Mouse (Mus musculus) heart, adult 9 months (tissue): ENCODE results near the gene Pet100.
"Not testable (repeated sequence)": the region's sequence is repeated elsewhere in the genome, so short reads cannot be mapped to it uniquely, and the experiment has no call there.

ENCODE experiments used
- DNase-seq, 2 experiments: peaks; one replicate each; pipeline ENCODE4 v3.0.0; 2022; ENCODE audit warnings: low spot score in 2 of 2

Gene Pet100

DNA sequence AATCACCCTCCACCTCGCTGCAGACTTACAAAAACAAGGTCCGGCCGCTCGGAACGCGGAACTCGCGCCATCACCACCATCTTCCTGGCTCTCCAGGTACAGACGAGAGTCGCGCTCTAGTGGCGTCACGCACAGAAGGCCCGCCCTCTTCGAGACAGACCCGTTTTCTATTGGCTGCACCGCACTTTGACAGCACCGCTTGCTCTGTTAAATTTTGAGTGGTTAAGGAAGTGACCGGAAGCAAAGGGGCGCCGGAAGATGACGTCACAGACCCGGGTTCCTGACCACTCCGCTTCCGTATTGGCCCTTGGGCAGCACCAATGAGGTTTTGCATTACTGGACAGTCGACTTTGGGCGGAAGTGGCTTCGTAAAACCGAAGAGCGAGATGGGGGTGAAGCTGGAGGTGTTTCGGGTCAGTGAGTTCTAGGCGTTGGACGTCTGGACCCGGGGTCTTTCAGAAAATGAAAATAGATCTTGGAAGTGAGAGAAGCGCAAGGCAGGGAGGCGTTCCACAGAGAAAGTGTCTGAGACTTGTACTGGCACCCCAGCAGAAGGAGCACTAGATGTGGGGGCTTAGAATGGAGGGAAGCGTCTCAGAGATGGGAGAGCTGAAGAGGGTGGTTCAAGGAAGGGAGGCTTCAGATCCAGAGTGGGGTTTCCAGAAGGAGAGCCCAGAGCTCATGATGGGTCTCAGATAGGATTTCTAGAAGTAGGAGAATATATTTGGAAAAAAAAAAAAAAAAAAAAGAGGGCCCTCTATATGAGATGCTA is at the start of gene Pet100, which contains the start of gene Xab2:
Gene Pet100 (plus strand): TSS at position 350 of the 772 bp plus-strand sequence.
Gene Xab2 (minus strand): TSS at position 118 of the 772 bp plus-strand sequence.
- DNase-seq, result peak; percentile 99 to 100

DNA sequence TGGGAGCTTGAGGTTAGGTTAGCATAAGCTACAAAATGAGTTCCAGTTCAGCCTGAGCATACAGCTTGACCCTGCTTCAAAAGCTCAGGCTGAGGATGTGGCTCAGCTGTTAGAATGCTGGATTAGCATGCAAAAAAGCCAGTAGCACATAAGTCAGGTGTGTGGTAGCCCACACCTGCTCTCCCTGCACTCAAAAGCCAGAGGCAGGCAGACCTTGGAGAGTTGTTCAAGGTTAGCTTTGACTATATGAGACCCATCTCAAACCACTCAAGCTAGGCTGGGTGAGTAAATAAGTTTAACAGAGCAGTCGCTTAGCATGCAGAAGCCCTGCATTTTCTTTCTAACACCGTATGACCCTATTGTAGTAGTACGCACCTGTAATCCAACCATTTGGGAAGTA is 46.8 kb upstream of the Pet100 start:
- DNase-seq, result no peak

DNA sequence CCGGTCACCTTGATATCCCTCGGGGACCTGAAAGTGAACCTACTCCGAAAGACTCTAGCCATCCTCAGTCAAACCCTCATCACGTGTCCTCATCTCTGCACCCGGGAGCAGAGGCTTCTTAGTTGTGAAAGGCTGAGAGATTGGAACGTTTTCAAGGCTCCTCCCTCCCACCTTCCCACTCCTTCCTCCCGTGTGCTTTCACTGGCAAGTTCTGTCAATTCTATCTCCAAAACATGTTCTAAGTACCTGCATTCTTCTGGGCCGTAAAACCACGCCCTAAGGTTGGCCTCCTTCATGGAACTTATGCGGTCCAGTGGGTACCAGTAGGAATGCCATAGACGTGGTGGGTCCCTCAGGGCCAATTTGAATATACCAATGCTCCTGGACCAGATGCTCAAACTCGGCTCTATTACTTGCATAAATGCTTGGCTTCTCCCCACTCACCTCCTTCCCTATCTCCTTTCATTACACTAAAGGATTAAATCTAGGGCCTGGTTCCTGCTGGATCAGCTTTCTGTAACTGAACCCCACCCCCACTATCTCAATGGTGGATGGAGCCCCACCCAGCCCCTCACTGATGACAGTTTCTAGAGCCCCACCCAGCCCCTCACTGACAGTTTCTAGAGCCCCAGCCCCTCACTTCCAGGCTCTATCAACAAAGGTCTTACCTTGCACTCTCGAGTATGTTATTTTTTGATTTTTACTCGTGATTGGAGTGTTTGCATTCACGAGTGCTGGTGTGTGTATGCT is 45.0 kb upstream of the Pet100 start:
- no peak for DNase-seq

DNA sequence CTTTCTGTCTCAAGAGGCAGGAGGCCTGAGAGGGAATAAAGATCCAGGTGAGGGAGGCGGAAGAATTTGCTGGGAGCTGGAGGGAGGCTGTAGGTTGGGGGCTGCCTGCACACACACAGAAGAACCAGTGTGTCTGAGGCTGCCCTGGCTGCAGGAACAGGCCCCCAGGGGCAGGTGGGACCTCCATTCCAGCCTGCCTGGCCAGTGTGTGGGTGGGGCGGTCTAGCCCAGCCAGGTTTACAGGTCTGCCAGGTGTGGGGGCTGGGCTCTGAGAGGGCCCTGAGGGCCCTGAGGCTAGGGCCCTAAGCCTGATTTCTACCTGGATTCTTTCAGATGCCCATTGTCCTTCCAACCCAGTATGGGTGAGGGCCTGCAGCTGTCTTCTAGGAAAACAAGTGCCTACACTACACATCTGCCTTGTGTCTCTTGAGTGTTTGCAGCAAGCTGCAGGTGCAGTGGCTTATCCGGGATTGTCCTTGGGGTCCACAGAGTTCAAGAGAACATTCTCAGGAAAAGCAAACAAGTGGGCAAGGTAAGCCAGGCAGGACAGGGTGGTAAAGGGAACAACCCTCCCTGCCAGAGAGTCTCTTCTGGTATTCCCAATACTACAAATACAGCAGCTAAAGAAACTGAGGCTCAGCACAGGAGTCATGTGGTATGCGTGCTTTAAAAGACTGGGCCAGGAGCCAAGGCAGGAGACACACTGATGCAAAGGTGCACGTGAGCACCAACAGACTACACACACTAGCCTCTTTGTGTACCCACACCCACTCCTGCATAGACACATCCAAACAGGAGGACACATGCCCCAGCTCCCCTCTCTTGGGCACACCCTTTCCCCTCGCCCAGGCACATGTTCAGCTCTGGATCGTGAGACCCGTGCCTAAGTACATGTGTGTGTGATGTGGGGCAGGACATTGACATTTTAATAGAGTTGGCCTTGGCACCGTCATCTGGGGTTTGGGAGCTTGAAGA is 41.7 kb upstream of the Pet100 start:
- DNase-seq, result no peak

DNA sequence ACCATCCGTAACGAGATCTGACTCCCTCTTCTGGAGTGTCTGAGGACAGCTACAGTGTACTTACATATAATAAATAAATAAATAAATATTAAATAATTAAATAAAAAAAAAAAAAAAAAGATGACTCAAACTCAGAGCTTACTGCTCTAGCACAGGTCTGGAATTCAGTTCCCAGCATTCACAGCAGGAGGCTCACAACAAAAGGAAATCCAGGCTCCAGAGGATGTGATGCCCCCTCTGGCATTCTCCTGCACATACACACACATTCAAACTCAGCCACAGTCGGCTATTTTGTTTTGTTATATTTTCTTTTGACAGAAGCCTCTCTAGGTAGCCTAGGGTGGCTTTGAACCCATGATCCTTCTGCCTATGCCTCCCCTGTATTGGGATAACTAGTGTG is 39.4 kb upstream of the Pet100 start:
- DNase-seq, result not testable (repeated sequence)

DNA sequence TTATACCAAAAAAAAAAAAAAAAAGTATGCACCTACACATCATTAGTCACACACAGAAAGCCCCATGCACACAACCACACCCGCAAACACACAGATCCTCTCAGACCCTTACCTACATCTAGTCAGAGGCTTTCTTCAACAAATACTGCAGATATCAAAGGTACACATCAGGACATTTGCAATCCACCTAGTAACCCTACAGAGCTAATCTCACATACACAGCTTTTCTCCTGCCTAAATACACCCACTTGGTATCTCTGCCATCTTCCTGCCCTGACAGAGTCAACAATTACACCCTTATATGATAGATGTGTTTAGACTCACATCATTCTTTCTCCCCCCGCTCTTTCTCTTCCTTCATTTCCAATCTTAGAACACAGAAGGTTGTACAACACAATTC is 34.9 kb upstream of the Pet100 start:
- DNase-seq, result no peak

DNA sequence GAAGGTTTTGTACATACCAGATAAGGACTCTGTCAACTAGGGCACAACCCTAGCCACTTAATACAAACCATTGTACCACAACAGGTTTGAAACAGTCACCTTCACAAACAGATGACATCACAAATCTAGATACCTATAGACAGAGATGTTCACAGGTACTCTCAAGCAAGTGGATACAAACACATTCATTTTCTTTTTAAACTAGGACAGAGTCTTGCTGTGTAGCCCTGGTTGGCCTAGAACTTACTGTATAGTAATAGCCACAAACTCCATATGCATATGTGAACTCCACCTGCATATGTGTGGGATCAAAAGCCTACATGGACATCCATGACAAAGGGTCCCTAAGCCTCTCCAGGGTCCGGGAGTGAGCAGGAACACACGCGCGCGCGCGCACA is 34.4 kb upstream of the Pet100 start, which contains the start of gene Camsap3:
Gene Camsap3 (plus strand): TSS at position 301 of the 398 bp plus-strand sequence.
- no peak for DNase-seq

DNA sequence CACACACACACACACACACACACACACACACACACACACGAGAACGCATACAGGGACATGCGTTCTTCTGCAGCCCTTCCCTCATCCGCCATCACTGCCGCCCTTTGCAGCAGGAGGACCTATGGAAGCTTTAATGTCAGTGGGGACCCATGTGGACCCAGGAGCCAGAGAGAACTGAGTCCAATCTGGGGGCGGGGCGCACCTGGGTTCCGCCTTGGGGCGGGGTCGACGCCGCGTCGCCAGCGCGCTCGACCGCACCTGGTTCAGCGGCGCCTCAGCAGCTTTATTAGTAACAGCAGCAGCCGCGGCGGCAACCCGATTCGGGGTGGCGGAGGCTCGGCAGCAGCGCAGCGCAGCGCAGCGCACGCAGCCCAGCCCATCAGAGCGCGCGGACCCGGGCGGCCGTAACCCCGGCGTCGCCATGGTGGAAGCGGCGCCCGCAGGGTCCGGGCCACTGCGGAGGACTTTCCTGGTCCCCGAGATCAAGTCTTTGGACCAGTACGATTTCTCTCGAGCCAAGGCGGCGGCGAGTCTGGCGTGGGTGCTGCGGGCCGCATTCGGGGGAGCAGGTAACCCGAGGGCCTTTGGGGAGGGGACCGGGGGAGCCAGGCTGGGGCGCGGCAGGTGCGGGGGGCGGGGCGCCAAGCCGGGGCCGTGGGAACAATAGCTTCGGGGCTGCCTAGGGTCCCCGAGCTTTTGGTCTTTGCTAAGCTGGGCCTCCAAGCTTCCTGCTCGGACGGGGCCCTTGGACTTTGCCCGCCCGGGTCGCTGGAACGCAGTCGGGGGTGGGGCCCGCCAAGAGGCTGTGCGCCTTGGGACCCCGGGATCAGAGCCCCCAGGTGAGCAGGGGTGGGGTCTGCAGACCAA is 33.7 kb upstream of the Pet100 start:
- no peak for DNase-seq

DNA sequence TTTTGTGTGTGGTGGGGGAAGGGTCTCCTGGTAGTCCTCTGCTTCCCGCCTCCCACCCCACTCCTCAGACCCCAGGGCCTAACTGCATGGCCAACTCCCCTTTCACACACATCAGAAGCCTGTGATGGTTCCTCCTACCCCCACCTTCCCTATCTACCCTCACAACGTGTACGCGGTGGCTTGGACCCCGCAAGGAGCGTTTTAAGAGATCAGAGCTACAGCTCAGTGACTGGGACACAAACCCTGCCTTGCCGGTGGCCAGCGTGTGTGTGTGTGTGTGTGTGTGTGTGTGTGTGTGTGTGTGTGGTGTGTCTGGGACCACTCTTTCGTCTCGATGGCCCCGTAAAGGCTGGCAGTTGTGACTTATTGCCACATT is 33.1 kb upstream of the Pet100 start:
- no peak for DNase-seq

DNA sequence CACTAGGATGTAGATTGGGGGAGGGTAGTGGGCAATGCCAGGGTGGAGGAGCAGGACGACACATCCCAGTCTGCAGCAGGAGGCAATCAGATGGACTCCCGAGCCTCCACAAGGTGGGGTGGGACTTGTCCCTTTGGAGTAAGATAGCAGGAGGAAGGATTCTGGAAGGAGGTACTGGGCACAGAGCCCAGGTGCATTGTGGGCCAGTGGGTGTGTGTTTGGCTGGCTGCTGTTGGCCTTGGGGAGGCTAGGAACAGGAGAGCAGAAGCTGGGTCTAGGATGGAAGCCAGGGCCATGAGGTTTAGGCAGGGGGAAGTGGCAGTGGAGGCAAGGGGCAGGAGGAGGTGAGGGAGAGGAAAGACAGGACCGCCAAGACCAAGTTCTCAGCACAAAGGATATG is 27.9 kb upstream of the Pet100 start:
- DNase-seq, result no peak

DNA sequence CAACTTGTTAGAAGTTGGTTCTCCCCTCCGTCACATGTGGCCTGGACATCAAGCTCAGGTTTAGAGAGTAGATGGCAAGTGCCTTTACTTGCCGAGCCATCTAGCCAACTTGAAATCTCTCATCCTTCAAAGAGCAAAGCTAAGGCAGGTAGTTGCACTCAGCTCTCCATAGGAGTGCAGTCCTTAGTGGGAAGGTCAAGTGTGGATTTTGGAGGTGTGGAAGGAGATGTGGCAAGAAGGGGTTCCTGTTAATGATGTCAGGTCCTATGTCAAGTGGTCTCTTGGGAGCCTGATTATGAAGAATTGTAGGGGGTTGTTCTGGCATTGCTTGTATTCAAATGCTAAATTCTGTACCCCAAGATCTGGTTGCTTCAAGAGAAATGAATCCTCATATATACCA is 26.9 kb upstream of the Pet100 start:
- no peak for DNase-seq

DNA sequence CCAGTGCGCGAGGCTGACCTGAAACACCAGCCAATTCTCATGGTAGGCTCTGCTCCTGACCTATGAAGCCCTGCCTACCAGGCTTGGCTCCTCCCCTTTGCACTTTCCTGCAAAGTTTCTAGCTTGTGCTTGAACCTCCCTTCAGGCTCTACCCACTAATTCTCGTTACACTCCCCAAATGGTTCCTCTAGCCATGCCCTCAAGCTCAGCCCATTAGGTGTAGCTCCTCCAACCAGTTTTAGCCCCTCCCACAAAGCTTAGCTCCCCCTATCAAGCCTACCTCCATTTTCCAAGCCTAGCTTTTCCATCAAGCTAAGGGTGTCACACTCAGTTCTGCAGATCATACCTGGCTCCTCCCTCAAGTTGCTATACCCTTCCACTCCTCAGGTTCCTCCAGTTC is 23.3 kb upstream of the Pet100 start:
- DNase-seq, result no peak

DNA sequence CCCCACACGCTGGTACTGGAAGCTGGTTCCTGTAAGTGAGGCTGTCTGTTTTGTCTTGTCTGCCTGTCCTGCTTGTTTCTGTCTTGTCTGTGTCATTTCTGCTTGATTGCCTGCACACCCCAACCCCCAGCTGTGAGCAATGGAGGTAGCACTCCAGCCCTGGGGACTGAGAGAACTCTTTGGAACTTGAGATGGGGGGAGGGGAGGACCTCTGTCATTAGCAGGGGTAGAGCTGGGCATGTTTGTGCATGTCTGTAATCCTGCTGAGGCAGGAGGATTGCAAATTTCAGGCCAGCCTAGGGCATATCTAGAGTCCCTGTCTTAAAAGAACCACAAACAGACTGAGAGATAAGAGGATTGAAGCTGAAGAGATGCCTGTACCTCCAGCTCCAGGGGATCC is 22.1 kb upstream of the Pet100 start:
- DNase-seq, result no peak

DNA sequence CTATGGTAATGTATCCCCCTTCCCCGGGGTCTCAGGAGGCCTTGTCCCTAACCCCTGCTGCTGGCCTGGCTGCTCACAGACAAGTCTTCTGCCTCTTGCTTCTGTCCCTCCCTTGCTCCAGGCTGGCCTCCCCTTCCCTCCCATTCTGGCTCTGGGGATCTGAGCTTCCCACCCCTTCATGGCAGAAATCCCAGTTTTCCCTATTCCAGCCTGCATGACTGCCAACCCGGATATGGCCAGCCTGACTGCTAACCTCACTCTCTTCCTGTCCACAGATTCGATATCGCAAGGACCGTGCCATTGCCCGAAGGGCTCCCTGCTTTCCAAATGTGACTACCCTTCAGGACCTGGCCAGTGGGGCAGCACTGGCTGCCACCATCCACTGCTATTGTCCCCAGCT is 20.9 kb upstream of the Pet100 start:
- peak; percentile 77 to 83 for DNase-seq

DNA sequence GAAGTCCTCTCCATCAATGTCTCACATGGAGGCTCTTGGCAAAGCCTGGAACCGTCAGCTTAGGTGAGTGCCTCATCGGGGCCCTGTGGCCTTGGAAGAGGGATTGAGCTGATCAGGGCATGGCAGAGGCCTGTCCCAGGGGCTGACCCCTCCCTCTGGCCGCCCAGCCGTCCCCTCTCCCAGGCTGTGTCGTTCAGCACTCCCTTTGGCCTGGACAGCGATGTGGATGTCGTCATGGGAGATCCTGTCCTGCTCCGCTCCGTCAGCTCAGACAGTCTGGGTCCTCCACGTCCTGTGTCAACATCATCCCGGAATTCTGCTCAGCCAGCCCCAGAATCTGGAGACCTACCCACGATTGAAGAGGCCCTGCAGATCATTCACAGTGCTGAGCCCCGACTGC is 17.9 kb upstream of the Pet100 start:
- DNase-seq, result no peak

DNA sequence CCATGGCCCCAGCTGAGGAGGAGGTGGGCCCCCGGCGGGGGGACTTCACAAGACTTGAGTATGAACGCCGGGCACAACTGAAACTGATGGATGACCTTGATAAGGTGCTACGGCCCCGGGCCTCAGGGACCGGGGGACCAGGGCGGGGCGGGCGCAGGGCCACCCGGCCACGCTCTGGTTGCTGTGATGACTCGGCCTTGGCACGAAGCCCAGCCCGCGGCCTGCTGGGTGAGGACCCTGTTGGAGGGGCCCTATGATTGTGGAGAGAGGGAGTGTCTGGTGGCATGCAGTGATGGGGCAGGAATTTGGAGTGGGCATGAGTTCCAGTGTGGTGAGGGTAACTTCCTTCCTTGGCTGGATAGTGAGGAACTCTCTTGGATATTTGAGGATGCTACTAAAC is 14.8 kb upstream of the Pet100 start:
- DNase-seq, result no peak

DNA sequence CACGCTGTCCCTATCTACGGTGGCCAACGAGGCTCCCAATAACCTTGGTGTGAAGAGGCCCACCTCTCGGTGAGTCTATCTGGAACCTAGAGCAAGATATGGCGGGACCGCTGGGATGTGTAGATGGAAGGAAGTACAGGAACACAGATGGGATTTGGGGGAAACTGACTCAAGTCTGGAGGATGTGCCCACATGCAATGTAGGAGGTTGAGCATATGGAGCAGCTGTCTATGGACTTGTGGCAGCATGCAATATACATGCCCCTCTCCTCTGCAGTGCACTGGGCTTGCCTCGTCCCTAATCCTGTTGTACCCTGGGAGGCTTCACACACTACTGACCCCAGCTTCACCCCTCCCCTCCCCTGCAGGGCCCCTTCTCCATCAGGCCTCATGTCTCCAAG is 13.5 kb upstream of the Pet100 start:
- DNase-seq, result no peak

DNA sequence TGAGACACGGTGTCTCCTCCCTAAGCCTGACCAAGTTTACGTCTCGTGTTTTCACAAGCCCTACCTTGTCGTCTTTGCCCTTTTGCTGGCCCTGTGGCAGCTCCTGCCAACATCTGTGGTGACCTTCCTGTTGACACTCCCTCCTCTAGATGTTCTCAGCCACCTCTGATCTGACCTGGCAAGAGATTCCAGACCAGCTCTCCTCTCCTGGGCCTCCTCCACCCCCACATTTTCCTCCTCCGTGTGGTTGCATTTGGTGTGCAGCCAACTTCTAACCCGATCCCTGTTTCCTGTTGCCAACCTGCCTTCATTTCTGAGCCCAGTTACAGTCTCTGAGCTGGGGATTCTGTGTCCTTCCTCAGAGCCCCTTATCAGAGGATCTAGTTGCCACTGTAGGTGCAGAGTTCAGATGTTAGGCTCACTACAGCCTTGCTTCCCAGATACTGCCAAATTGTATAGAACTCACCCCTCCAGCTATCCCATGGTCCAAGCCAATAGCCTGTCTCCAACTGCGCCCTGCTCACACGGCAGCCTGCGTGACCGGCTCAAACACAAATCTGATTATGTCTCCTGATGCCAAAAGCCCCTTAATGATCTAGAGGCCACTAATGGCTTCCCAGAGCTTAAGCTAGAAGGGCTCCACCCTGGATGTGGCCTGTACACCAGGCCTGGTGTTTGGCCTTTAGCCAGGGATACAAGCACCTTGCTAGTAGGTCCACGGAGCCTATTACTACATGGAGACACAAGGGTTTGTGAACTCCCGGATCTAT is 12.1 kb upstream of the Pet100 start:
- DNase-seq, result no peak

DNA sequence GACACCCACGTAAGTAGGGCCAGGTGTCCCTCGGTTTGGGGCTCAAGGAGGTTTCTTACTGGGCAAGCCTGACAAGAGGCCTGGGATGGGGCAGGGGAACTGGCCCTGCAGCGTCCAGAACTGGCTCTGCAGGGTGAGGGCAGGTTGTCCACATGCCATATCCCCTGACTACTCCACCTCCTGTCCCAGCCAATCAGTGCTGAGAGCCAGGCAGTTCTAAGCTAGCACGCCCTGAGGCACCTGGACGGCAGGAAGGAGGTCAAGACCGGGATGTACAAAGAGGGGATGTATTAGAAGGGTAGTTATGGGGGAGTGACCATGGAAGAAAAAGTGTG is 11.6 kb upstream of the Pet100 start:
- no peak for DNase-seq

DNA sequence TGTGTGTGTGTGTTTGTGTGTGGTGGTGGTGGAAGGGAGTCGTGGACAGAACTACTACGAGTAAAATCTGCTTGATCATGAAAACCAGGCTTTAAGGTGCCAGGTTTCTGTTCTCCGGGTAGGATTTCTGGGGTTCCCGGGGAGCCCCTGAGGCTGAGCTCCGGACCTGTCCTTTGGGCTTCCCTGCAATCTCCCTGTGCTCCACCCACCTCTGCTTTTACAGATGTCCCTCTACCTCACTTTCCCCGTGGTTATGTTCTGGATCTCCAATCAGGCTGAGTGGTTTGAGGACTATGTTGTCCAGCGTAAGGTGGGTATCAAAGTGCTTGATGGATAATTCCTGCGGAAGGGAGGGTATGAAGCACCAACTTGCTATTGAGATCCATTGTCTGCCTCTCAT is 771 bp downstream of the Pet100 start:
- no peak for DNase-seq
